Mouse (Mus musculus) cortical plate, adult 2 months (tissue): ENCODE data around the gene Mpv17l2.

Source experiments
- CTCF ChIP-seq: fragments of 200-500 bp; IDR thresholded peaks from 2 replicates; pipeline ENCODE4 v1.5.1; 2011; ENCODE audit warnings: mild to moderate bottlenecking, control low read depth, low read length; ENCODE audit not compliant: insufficient read depth; ENCODE audit errors: extremely low read depth
- POLR2A ChIP-seq: fragments of 200-500 bp; IDR thresholded peaks from 2 replicates; pipeline ENCODE4 v1.6.1; 2011; ENCODE audit warnings: mild to moderate bottlenecking, low read length, control low read depth; ENCODE audit not compliant: insufficient read depth; ENCODE audit errors: extremely low read depth

DNA sequence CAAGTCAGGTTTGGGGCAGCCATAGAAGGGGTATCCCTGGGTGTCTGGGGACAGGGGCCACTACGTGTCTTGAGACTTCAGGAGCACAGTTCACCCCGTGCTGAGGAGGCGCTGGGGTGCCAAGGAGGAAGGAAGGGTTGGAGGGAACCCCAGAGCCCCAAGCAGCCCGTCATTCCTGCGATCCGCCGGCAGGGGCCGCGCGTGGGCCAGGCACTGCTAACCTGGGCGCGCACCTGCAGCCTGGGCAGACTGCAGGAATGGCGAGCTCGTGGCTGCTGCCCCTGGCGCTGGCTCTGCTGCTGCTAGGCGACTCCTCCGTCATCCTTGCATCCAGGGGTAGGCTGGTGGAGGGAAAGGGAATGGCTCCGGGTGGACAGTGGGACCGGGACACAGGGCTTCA is 42.4 kb downstream of the Mpv17l2 start, which contains the start of gene Gm3336:
- no peak for TF ChIP-seq POLR2A
- peak; percentile 61 for TF ChIP-seq CTCF
